In genomic region chr1:152607765-152608164, GRCm38 (mm10) we compare ENCODE assay signal across 10 mouse cellular contexts.
DNase-seq lines count a peak whose midpoint lies in the region; ATAC-seq and TF ChIP-seq lines count a peak whose summit lies in the region.
"Had no signal": no experiment of that assay in that cellular context is flagged by ENCODE, and none has a peak within 500 bp of the region (broad histone marks: within the 10 kb centered on the region; RNA-seq: fewer than 3 reads in every experiment).

No protein-coding gene starts in this region.

- no peak overlapping the region for H3K4me3 ChIP-seq in embryonic facial prominence, embryonic 14.5 days (ENCODE audit: low read depth, low read length)
- no peak overlapping the region for H3K4me3 ChIP-seq in embryonic facial prominence, embryonic 10.5 days
- H3K4me3 ChIP-seq in layer of hippocampus, adult 2 months = no peak overlapping the region
- H3K4me3 ChIP-seq in kidney, postnatal 0 days (replicated peaks; ENCODE audit: low read depth, low read length) = no peak overlapping the region
- H3K4me3 ChIP-seq: myocyte had no signal

- no peak overlapping the region for H3K9ac ChIP-seq in embryonic facial prominence, embryonic 14.5 days (ENCODE audit: low read depth, low read length)
- 0 out of 2 replicates have a peak overlapping the region, but pooled peaks have one; percentile 18 for H3K9ac ChIP-seq in kidney, postnatal 0 days (ENCODE audit: low read depth, low read length)

- no peak for ATAC-seq in embryonic facial prominence, embryonic 14.5 days (ENCODE audit: low read depth)
- no peak for ATAC-seq in kidney, postnatal 0 days (replicated peaks; ENCODE audit: low FRiP score, low read depth)

- H3K27me3 ChIP-seq in embryonic facial prominence, embryonic 14.5 days (replicated peaks; ENCODE audit: control insufficient read depth, insufficient read depth, low read length) = no peaks in the 10 kb centered on the region
- no peaks in the 10 kb centered on the region for H3K27me3 ChIP-seq in embryonic facial prominence, embryonic 10.5 days (replicated peaks; ENCODE audit: low read depth, poor library complexity, severe bottlenecking)
- no peaks in the 10 kb centered on the region for H3K27me3 ChIP-seq in kidney, postnatal 0 days (ENCODE audit: insufficient read depth, low read length)

- H3K27ac ChIP-seq in embryonic facial prominence, embryonic 14.5 days (replicated peaks; ENCODE audit: low read depth, low read length) = 0 out of 2 replicates have a peak overlapping the region, but pooled peaks have one; percentile 2
- H3K27ac ChIP-seq in embryonic facial prominence, embryonic 10.5 days (replicated peaks) = no peak overlapping the region
- peak overlapping the region; percentile 55 for H3K27ac ChIP-seq in layer of hippocampus, adult 2 months
- peak overlapping the region; percentile 54 for H3K27ac ChIP-seq in kidney, postnatal 0 days

- no peaks in the 10 kb centered on the region for H3K9me3 ChIP-seq in embryonic facial prominence, embryonic 14.5 days (ENCODE audit: control insufficient read depth, low read length)
- no peaks in the 10 kb centered on the region for H3K9me3 ChIP-seq in embryonic facial prominence, embryonic 10.5 days
- no peaks in the 10 kb centered on the region for H3K9me3 ChIP-seq in kidney, postnatal 0 days (replicated peaks; ENCODE audit: low read length)

- peaks cover 3% of the 10 kb centered on the region; the same call in 1 of the 2 replicates for H3K4me1 ChIP-seq in embryonic facial prominence, embryonic 14.5 days (ENCODE audit: control insufficient read depth, insufficient read depth, low read length)
- H3K4me1 ChIP-seq in embryonic facial prominence, embryonic 10.5 days = peaks cover 25% of the 10 kb centered on the region
- peaks cover 27% of the 10 kb centered on the region for H3K4me1 ChIP-seq in kidney, postnatal 0 days (replicated peaks; ENCODE audit: insufficient read depth, low read length)

- H3K4me2 ChIP-seq in embryonic facial prominence, embryonic 14.5 days (ENCODE audit: low read depth, low read length) = no peak overlapping the region
- H3K4me2 ChIP-seq in kidney, postnatal 0 days (ENCODE audit: low read length) = peak overlapping the region; percentile 43

- DNase-seq in embryonic facial prominence, embryonic 14.5 days (ENCODE audit: low spot score) = peak; percentile 34
- DNase-seq in embryonic facial prominence, embryonic 10.5 days (ENCODE audit: low spot score) = no peak
- DNase-seq in layer of hippocampus, adult 2 months (ENCODE audit: low spot score in 2 of 2) = no peak
- no peak for DNase-seq in layer of hippocampus, adult 11-12 months (ENCODE audit: low spot score)
- DNase-seq in Muller cell, postnatal 12 days (ENCODE audit: inconsistent ontology term) = peak; percentile 71
- peak; percentile 63 for DNase-seq in kidney, postnatal 0 days (ENCODE audit: low spot score)
- DNase-seq in ovary, postnatal 14 days (ENCODE audit: low spot score) = no peak
- DNase-seq in natural killer cell, adult 2 months (ENCODE audit: low spot score in 2 of 2) = no peak
- DNase-seq: cerebellum, postnatal 25 days had no signal

- H3K36me3 ChIP-seq in embryonic facial prominence, embryonic 14.5 days (ENCODE audit: control insufficient read depth, insufficient read depth, low read length) = peaks cover 3% of the 10 kb centered on the region; the same call in 1 of the 2 replicates
- peaks cover 55% of the 10 kb centered on the region for H3K36me3 ChIP-seq in embryonic facial prominence, embryonic 10.5 days (replicated peaks)
- peaks cover 7% of the 10 kb centered on the region; the same call in 1 of the 2 replicates for H3K36me3 ChIP-seq in kidney, postnatal 0 days (ENCODE audit: insufficient read depth, low read length)

- no peak for TF ChIP-seq CTCF in layer of hippocampus, adult 2 months (conservative IDR thresholded peaks at IDR 0.05)
- TF ChIP-seq CTCF in kidney, postnatal 0 days (IDR thresholded peaks at IDR 0.05; ENCODE audit: low read depth) = no peak

- WGBS in embryonic facial prominence, embryonic 14.5 days = 60% methylated on average over 14 of the region's 14 CpGs
- WGBS in embryonic facial prominence, embryonic 10.5 days = 83% methylated on average over 14 of the region's 14 CpGs
- WGBS in kidney, postnatal 0 days = 40% methylated on average over 14 of the region's 14 CpGs

Comparison
In these comparisons a context has a peak if more than half of its experiments do, and no peak if none do; other contexts are left out.
1. DNase-seq: peak in embryonic facial prominence, embryonic 14.5 days (single experiment), Muller cell, postnatal 12 days (single experiment) and kidney, postnatal 0 days (single experiment); none in embryonic facial prominence, embryonic 10.5 days (single experiment), layer of hippocampus, adult 2 months (0 of 2), layer of hippocampus, adult 11-12 months (single experiment), ovary, postnatal 14 days (single experiment) and natural killer cell, adult 2 months (0 of 2).